Mouse (Mus musculus) left cerebral cortex, adult 2 months (tissue): Measurements from ENCODE around the gene Pde8a. TPM values are rescaled to one million over a fixed set of nuclear protein-coding genes. Genes with fewer than 3 reads are reported as not detected.
A peak's percentile ranks its signal among the peaks of the same experiment; 100 is the strongest.

Source experiments
- DNase-seq, 2 experiments: peaks; one replicate each; pipeline ENCODE4 v3.0.0; 2021 to 2022; ENCODE audit warnings: low spot score in 2 of 2, mixed read lengths in 1 of 2; ENCODE audit errors: extremely low spot score in 1 of 2
- H3K27ac ChIP-seq: fragments of 200-600 bp; 2 replicates; pipeline ENCODE4 v1.8.1; 2022
- H3K4me3 ChIP-seq: fragments of 200-600 bp; 2 replicates; pipeline ENCODE4 v1.8.1; 2022
- CTCF ChIP-seq: fragments of 200-600 bp; IDR thresholded peaks from 2 replicates; pipeline ENCODE4 v1.8.1; 2022; ENCODE audit warnings: antibody characterized with exemption, mild to moderate bottlenecking, moderate library complexity
- intact Hi-C: fragments of 180-260 bp; cut with DNase I; formaldehyde crosslinking; loops from one replicate; pipeline ENCODE4 v1.15.1; 2025
- total RNA-seq, 2 experiments: library from RNA; stranded (reverse); gene quantifications; 2 replicates each; pipeline ENCODE4 v1.2.3; 2021

Gene Pde8a
- total RNA-seq, 2 experiments from 2014 or later = 6.1 to 6.2 TPM

GRCm38 (mm10) chr7:81249854-81250279, 36.5 kb downstream of the Pde8a start:
- Histone ChIP-seq H3K27ac (no peak overlapping the region), H3K4me3 (no peak overlapping the region)
- no peak for TF ChIP-seq CTCF
- intact Hi-C loops = loop anchor here (5.0 kb wide), 1 partner anchor 1557 kb away; no protein-coding TSS in a partner anchor
- DNase-seq = no peak

GRCm38 (mm10) chr7:81250601-81251000, 37.2 kb downstream of the Pde8a start:
- Histone ChIP-seq H3K27ac (no peak overlapping the region), H3K4me3 (no peak overlapping the region)
- intact Hi-C loops = loop anchor here (5.0 kb wide), 1 partner anchor 1557 kb away; no protein-coding TSS in a partner anchor
- no peak for DNase-seq
- TF ChIP-seq CTCF = no peak

- H3K4me3 ChIP-seq = no peak overlapping the region
- intact Hi-C loops = loop anchor here (5.0 kb wide), 1 partner anchor 1556 kb away; no protein-coding TSS in a partner anchor
- no peak for TF ChIP-seq CTCF
- H3K27ac ChIP-seq = no peak overlapping the region
- no peak for DNase-seq
These were observed 38.1 kb downstream of the Pde8a start for GRCm38 (mm10) chr7:81251521-81251920.

- H3K4me3 ChIP-seq = no peak overlapping the region
- H3K27ac ChIP-seq = no peak overlapping the region
- intact Hi-C loops = loop anchor here (5.0 kb wide), 1 partner anchor 1554 kb away; no protein-coding TSS in a partner anchor
- no peak for DNase-seq
- no peak for TF ChIP-seq CTCF
These were observed 39.9 kb downstream of the Pde8a start for GRCm38 (mm10) chr7:81253317-81253716.

- intact Hi-C loops = loop anchor here (5.0 kb wide), 1 partner anchor 1553 kb away; no protein-coding TSS in a partner anchor
- no peak for TF ChIP-seq CTCF
- Histone ChIP-seq H3K4me3 (no peak overlapping the region), H3K27ac (no peak overlapping the region)
- no peak for DNase-seq
These were observed 41.2 kb downstream of the Pde8a start for GRCm38 (mm10) chr7:81254579-81254978.

GRCm38 (mm10) chr7:81255456-81255855, 42.1 kb downstream of the Pde8a start:
- Histone ChIP-seq H3K4me3 (no peak overlapping the region), H3K27ac (no peak overlapping the region)
- no peak for TF ChIP-seq CTCF
- intact Hi-C loops = no loop called here
- no peak for DNase-seq

- intact Hi-C loops = no loop called here
- no peak for TF ChIP-seq CTCF
- H3K4me3 ChIP-seq = no peak overlapping the region
These were observed 43.4 kb downstream of the Pde8a start for GRCm38 (mm10) chr7:81256773-81257172.

GRCm38 (mm10) chr7:81261548-81261947, 48.2 kb downstream of the Pde8a start:
- intact Hi-C loops = no loop called here
- DNase-seq = no peak
- Histone ChIP-seq H3K4me3 (no peak overlapping the region), H3K27ac (peak overlapping the region; percentile 26)
- TF ChIP-seq CTCF = no peak

More at GRCm38 (mm10) chr7:81256773-81257172, 43.4 kb downstream of the Pde8a start:
- H3K27ac ChIP-seq = no peak overlapping the region
- DNase-seq = no peak

GRCm38 (mm10) chr7:81272908-81273307, 59.5 kb downstream of the Pde8a start:
- no peak for TF ChIP-seq CTCF
- intact Hi-C loops = no loop called here
- no peak overlapping the region for H3K27ac ChIP-seq
- H3K4me3 ChIP-seq = no peak overlapping the region
- DNase-seq = no peak

GRCm38 (mm10) chr7:81278966-81279365, 65.6 kb downstream of the Pde8a start:
- Histone ChIP-seq H3K27ac (no peak overlapping the region), H3K4me3 (no peak overlapping the region)
- TF ChIP-seq CTCF = no peak
- intact Hi-C loops = no loop called here
- no peak for DNase-seq

- intact Hi-C loops = no loop called here
These were observed 67.8 kb downstream of the Pde8a start for GRCm38 (mm10) chr7:81281240-81281639.

GRCm38 (mm10) chr7:81286456-81286855, 73.1 kb downstream of the Pde8a start:
- no peak overlapping the region for H3K27ac ChIP-seq
- no peak overlapping the region for H3K4me3 ChIP-seq
- DNase-seq = no peak
- intact Hi-C loops = no loop called here
- TF ChIP-seq CTCF = no peak

More at GRCm38 (mm10) chr7:81281240-81281639, 67.8 kb downstream of the Pde8a start:
- no peak overlapping the region for H3K4me3 ChIP-seq
- no peak overlapping the region for H3K27ac ChIP-seq
- no peak for DNase-seq
- no peak for TF ChIP-seq CTCF

- no peak overlapping the region for H3K4me3 ChIP-seq
- no peak overlapping the region for H3K27ac ChIP-seq
- intact Hi-C loops = no loop called here
- DNase-seq = no peak
- TF ChIP-seq CTCF = no peak; the same call in 1 of the 2 replicates
These were observed 73.5 kb downstream of the Pde8a start for GRCm38 (mm10) chr7:81286946-81287345.
